Mouse (Mus musculus) CH12.LX (cell line): ENCODE measurements around the gene Gstm3. TPM values are rescaled to one million over a fixed set of nuclear protein-coding genes. Genes with fewer than 3 reads are reported as not detected.
"Not testable (repeated sequence)": the region's sequence is repeated elsewhere in the genome, so short reads cannot be mapped to it uniquely, and the experiment has no call there.

ENCODE experiments used
- DNase-seq: peaks from one replicate; pipeline ENCODE4 v3.0.0-alpha.2; 2013; ENCODE audit errors: extremely low read depth
- H3K27ac ChIP-seq: 2 replicates; pipeline ENCODE4 v1.5.1; 2012; ENCODE audit warnings: low read depth, mild to moderate bottlenecking, control low read depth, moderate library complexity; ENCODE audit not compliant: insufficient read depth
- H3K27me3 ChIP-seq: replicated peaks from 2 replicates; pipeline ENCODE3; 2012; ENCODE audit warnings: inconsistent platforms
- H3K36me3 ChIP-seq, 2 experiments: replicated peaks in 1 of 2; 2 replicates each; pipeline versions ENCODE3 to v1.6.1; 2012; ENCODE audit warnings: inconsistent platforms in 1 of 2, low read length in 1 of 2, mild to moderate bottlenecking in 1 of 2, mixed read lengths in 1 of 2, moderate library complexity in 1 of 2; ENCODE audit not compliant: control insufficient read depth in 1 of 2, insufficient read depth in 1 of 2
- H3K4me1 ChIP-seq, 2 experiments: 2 replicates each; pipeline ENCODE4 v1.6.1; 2012; ENCODE audit warnings: inconsistent platforms in 1 of 2, moderate library complexity in 1 of 2; ENCODE audit not compliant: insufficient read depth in 2 of 2, control insufficient read depth in 1 of 2
- H3K4me2 ChIP-seq: 2 replicates; pipeline ENCODE4 v1.6.1; 2012; ENCODE audit warnings: low read depth, mild to moderate bottlenecking, control low read depth; ENCODE audit not compliant: poor library complexity, insufficient read depth, severe bottlenecking
- H3K4me3 ChIP-seq, 3 experiments: fragments of 150-350 bp in 1 of 3; sonication (generic) in 1 of 3; replicated peaks in 1 of 3; 2 replicates each; pipeline versions ENCODE3 to v1.5.1; 2011 to 2012; ENCODE audit warnings: low read depth in 2 of 3, low read length in 2 of 3, mild to moderate bottlenecking in 2 of 3, moderate library complexity in 2 of 3, control low read depth in 1 of 3, improper control_type of control experiment in 1 of 3, inconsistent platforms in 1 of 3, mixed read lengths in 1 of 3; ENCODE audit not compliant: poor library complexity in 1 of 3
- H3K79me2 ChIP-seq: replicated peaks from 2 replicates; pipeline ENCODE4 v1.6.1; 2012; ENCODE audit warnings: mild to moderate bottlenecking, moderate library complexity; ENCODE audit not compliant: control insufficient read depth, poor library complexity, insufficient read depth, severe bottlenecking; ENCODE audit errors: extremely low read depth
- H3K9ac ChIP-seq: 2 replicates; pipeline ENCODE4 v1.6.1; 2012; ENCODE audit warnings: low read depth, mild to moderate bottlenecking, control low read depth, moderate library complexity; ENCODE audit not compliant: insufficient read depth
- H3K9me3 ChIP-seq: replicated peaks from 2 replicates; pipeline ENCODE3; 2012; ENCODE audit warnings: low read length, inconsistent platforms, mixed read lengths
- BHLHE40 ChIP-seq: IDR thresholded peaks from 2 replicates; pipeline ENCODE4 v1.6.1; 2011; ENCODE audit warnings: mild to moderate bottlenecking, low read depth, low read length, improper control_type of control experiment
- CHD1 ChIP-seq: IDR thresholded peaks from 2 replicates; pipeline ENCODE4 v1.6.1; 2012; ENCODE audit warnings: low read depth, low read length, improper control_type of control experiment, inconsistent platforms
- CHD2 ChIP-seq: IDR thresholded peaks from 2 replicates; pipeline ENCODE4 v1.6.1; 2011; ENCODE audit warnings: low read length, improper control_type of control experiment
- ELF1 ChIP-seq: IDR thresholded peaks from 2 replicates; pipeline ENCODE4 v1.6.1; 2014; ENCODE audit warnings: low read depth, mild to moderate bottlenecking, inconsistent platforms, low read length, improper control_type of control experiment
- ETS1 ChIP-seq: conservative IDR thresholded peaks from 2 replicates; pipeline ENCODE4 v1.6.1; 2012; ENCODE audit warnings: low read depth, mild to moderate bottlenecking, inconsistent platforms, low read length, improper control_type of control experiment, moderate library complexity
- HCFC1 ChIP-seq: IDR thresholded peaks from 2 replicates; pipeline ENCODE4 v1.6.1; 2012; ENCODE audit warnings: low read depth, mild to moderate bottlenecking, inconsistent platforms, low read length, improper control_type of control experiment
- IRF4 ChIP-seq: IDR thresholded peaks from 2 replicates; pipeline ENCODE4 v1.6.1; 2014; ENCODE audit warnings: low read depth, mild to moderate bottlenecking, inconsistent platforms, low read length, improper control_type of control experiment
- JUN ChIP-seq: IDR thresholded peaks from 2 replicates; pipeline ENCODE4 v1.6.1; 2011; ENCODE audit warnings: low read depth, mild to moderate bottlenecking, low read length, improper control_type of control experiment, moderate library complexity; ENCODE audit not compliant: insufficient read depth
- JUND ChIP-seq: conservative IDR thresholded peaks from 2 replicates; pipeline ENCODE4 v1.6.1; 2011; ENCODE audit warnings: low read depth, low read length, improper control_type of control experiment
- KAT2A ChIP-seq: IDR thresholded peaks from 2 replicates; pipeline ENCODE4 v1.6.1; 2012; ENCODE audit warnings: low read length, improper control_type of control experiment, inconsistent platforms; ENCODE audit not compliant: insufficient replicate concordance
- MAZ ChIP-seq: IDR thresholded peaks from 2 replicates; pipeline ENCODE4 v1.6.1; 2012; ENCODE audit warnings: low read depth, mild to moderate bottlenecking, inconsistent platforms, low read length, improper control_type of control experiment, moderate library complexity
- MXI1 ChIP-seq: IDR thresholded peaks from 2 replicates; pipeline ENCODE4 v1.6.1; 2011; ENCODE audit warnings: mild to moderate bottlenecking, low read depth, low read length, improper control_type of control experiment
- NELFE ChIP-seq: IDR thresholded peaks from 2 replicates; pipeline ENCODE4 v1.6.1; 2011; ENCODE audit warnings: low read depth, low read length, improper control_type of control experiment
- PAX5 ChIP-seq: IDR thresholded peaks from 2 replicates; pipeline ENCODE4 v1.6.1; 2012; ENCODE audit warnings: low read length, inconsistent platforms, mixed read lengths
- POLR2A ChIP-seq: IDR thresholded peaks from 2 replicates; pipeline ENCODE4 v1.6.1; 2011; ENCODE audit warnings: low read depth, mild to moderate bottlenecking, improper control_type of control experiment, low read length
- POLR2AphosphoS2 ChIP-seq: IDR thresholded peaks from 2 replicates; pipeline ENCODE4 v1.6.1; 2011; ENCODE audit warnings: low read depth, low read length, improper control_type of control experiment
- RAD21 ChIP-seq: IDR thresholded peaks from 2 replicates; pipeline ENCODE4 v1.6.1; 2011; ENCODE audit warnings: low read depth, mild to moderate bottlenecking, low read length, improper control_type of control experiment, moderate library complexity
- SIN3A ChIP-seq: IDR thresholded peaks from 2 replicates; pipeline ENCODE4 v1.6.1; 2012; ENCODE audit warnings: low read length, improper control_type of control experiment, inconsistent platforms
- TBP ChIP-seq: conservative IDR thresholded peaks from 2 replicates; pipeline ENCODE4 v1.6.1; 2011; ENCODE audit warnings: low read depth, low read length, improper control_type of control experiment
- TCF12 ChIP-seq: IDR thresholded peaks from 2 replicates; pipeline ENCODE4 v1.6.1; 2014; ENCODE audit warnings: low read depth, mild to moderate bottlenecking, inconsistent platforms, low read length, improper control_type of control experiment
- UBTF ChIP-seq: IDR thresholded peaks from 2 replicates; pipeline ENCODE4 v1.6.1; 2012; ENCODE audit warnings: low read depth, mild to moderate bottlenecking, inconsistent platforms, low read length, improper control_type of control experiment, moderate library complexity
- USF1 ChIP-seq: IDR thresholded peaks from 2 replicates; pipeline ENCODE4 v1.6.1; 2014; ENCODE audit warnings: low read depth, mild to moderate bottlenecking, inconsistent platforms, low read length, improper control_type of control experiment
- ZC3H11A ChIP-seq: IDR thresholded peaks from 2 replicates; pipeline ENCODE4 v1.6.1; 2012; ENCODE audit warnings: low read depth, mild to moderate bottlenecking, inconsistent platforms, low read length, improper control_type of control experiment
- dilution Hi-C: fragments of 300-500 bp; cut with MboI; formaldehyde crosslinking; loops from 2 replicates; pipeline ENCODE4 v1.14.3; 2020; ENCODE audit warnings: low sequenced_read_pairs; ENCODE audit not compliant: extremely low pct_unique_long_range_greater_than_20kb, extremely low pct_ligation_motif_present
- in situ Hi-C: fragments of 300-500 bp; cut with MboI; formaldehyde crosslinking; loops from 3 replicates; pipeline ENCODE4 v1.14.3; 2019; ENCODE audit warnings: low sequenced_read_pairs, low pct_ligation_motif_present, low pct_unique_long_range_greater_than_20kb, mixed read lengths
- polyA plus RNA-seq: library from polyadenylated mRNA; unstranded; fragments of >175 nt; gene quantifications from 2 replicates; pipeline ENCODE4 v1.2.1, GENCODE M21; 2012; ENCODE audit warnings: low read depth; ENCODE audit not compliant: insufficient read length
- total RNA-seq, 2 experiments: library from RNA; depleted of rRNA; stranded (reverse); fragments of 300-350 nt in 1 of 2; fragments of >200 nt in 1 of 2; gene quantifications; 2 replicates each; pipeline ENCODE4 v1.2.3; 2012 to 2014

Gstm3 gene
- total and polyA plus RNA-seq, 3 experiments, result not detected

GRCm38 (mm10) chr3:107977691-107978090, 8.6 kb upstream of the Gstm3 start:
- no peak overlapping the region for H3K4me2 ChIP-seq
- H3K9ac ChIP-seq, result no peak overlapping the region
- in situ Hi-C loops (no loop called here), dilution Hi-C loops (no loop called here)
- no peaks in the 10 kb centered on the region for H3K9me3 ChIP-seq
- no peak for TF ChIP-seq TBP
- no peak for TF ChIP-seq IRF4
- H3K79me2 ChIP-seq, result no peaks in the 10 kb centered on the region
- H3K27me3 ChIP-seq, result peaks cover 11% of the 10 kb centered on the region
- no peaks in the 10 kb centered on the region for H3K4me1 ChIP-seq
- no peak for DNase-seq
- no peaks in the 10 kb centered on the region for H3K36me3 ChIP-seq
- H3K27ac ChIP-seq, result no peak overlapping the region
- no peak overlapping the region for H3K4me3 ChIP-seq

- dilution Hi-C loops, result no loop called here
Observed at GRCm38 (mm10) chr3:107974237-107974636, 5.2 kb upstream of the Gstm3 start.

GRCm38 (mm10) chr3:107972070-107972469, 3.0 kb upstream of the Gstm3 start:
- H3K27me3 ChIP-seq, result peaks cover 19% of the 10 kb centered on the region
- no peaks in the 10 kb centered on the region for H3K9me3 ChIP-seq
- no peaks in the 10 kb centered on the region for H3K79me2 ChIP-seq
- no peak for TF ChIP-seq KAT2A
- TF ChIP-seq NELFE, result no peak
- TF ChIP-seq ZC3H11A, result no peak
- no peak for TF ChIP-seq JUND
- no peak for TF ChIP-seq UBTF
- no peak for TF ChIP-seq ETS1
- no peak for TF ChIP-seq BHLHE40
- TF ChIP-seq USF1, result no peak
- TF ChIP-seq HCFC1, result no peak
- TF ChIP-seq RAD21, result no peak
- no peak for TF ChIP-seq SIN3A
- TF ChIP-seq MAZ, result no peak
- TF ChIP-seq JUN, result no peak
- no peak for TF ChIP-seq POLR2A
- no peak for TF ChIP-seq POLR2AphosphoS2
- TF ChIP-seq CHD1, result no peak
- no peak for TF ChIP-seq TCF12
- no peaks in the 10 kb centered on the region for H3K4me1 ChIP-seq
- DNase-seq, result no peak
- dilution Hi-C loops, result no loop called here
- H3K27ac ChIP-seq, result no peak overlapping the region
- H3K4me3 ChIP-seq, result no peak overlapping the region
- in situ Hi-C loops, result no loop called here
- H3K36me3 ChIP-seq, result no peaks in the 10 kb centered on the region
- no peak overlapping the region for H3K9ac ChIP-seq
- no peak overlapping the region for H3K4me2 ChIP-seq

More at GRCm38 (mm10) chr3:107974237-107974636, 5.2 kb upstream of the Gstm3 start:
- TF ChIP-seq MXI1 (no peak), BHLHE40 (no peak), HCFC1 (no peak), TBP (no peak), KAT2A (no peak), PAX5 (no peak), CHD1 (no peak), ELF1 (no peak), CHD2 (no peak)
- Histone ChIP-seq H3K79me2 (no peaks in the 10 kb centered on the region), H3K27ac (no peak overlapping the region), H3K27me3 (peaks cover 19% of the 10 kb centered on the region), H3K4me2 (no peak overlapping the region), H3K4me1 (no peaks in the 10 kb centered on the region), H3K9ac (no peak overlapping the region), H3K4me3 (no peak overlapping the region), H3K36me3 (no peaks in the 10 kb centered on the region), H3K9me3 (no peaks in the 10 kb centered on the region)
- DNase-seq, result no peak
- in situ Hi-C loops, result no loop called here

- H3K9me3 ChIP-seq, H3K79me2 ChIP-seq, H3K36me3 ChIP-seq, H3K9ac ChIP-seq, H3K4me3 ChIP-seq, in situ Hi-C loops, DNase-seq, H3K4me2 ChIP-seq, H3K4me1 ChIP-seq, dilution Hi-C loops, H3K27ac ChIP-seq: not testable (repeated sequence)
- peaks cover 19% of the 10 kb centered on the region for H3K27me3 ChIP-seq
Observed at GRCm38 (mm10) chr3:107971101-107971500, 2.0 kb upstream of the Gstm3 start.
